8 mouse cellular contexts compared by ENCODE assay signal in genomic region chr16:33830512-33831105, GRCm38 (mm10). TPM values are rescaled to one million over a fixed set of nuclear protein-coding genes. Genes with fewer than 3 reads are reported as not detected.
A peak's percentile ranks its signal among the peaks of the same experiment; 100 is the strongest.
DNase-seq lines count a peak whose midpoint lies in the region; ATAC-seq and TF ChIP-seq lines count a peak whose summit lies in the region.

No protein-coding gene starts in this region.

- no peak for TF ChIP-seq POLR2A in thymus, adult 2 months (IDR thresholded peaks at IDR 0.05; ENCODE audit: control insufficient read depth, extremely low read depth, insufficient read depth, low read length, poor library complexity)

- no peaks in the 10 kb centered on the region for H3K9me3 ChIP-seq in liver, embryonic 12.5 days (replicated peaks)
- no peaks in the 10 kb centered on the region for H3K9me3 ChIP-seq in stomach, postnatal 0 days (ENCODE audit: control insufficient read depth, low read length)

- 19% methylated on average over 18 of the region's 18 CpGs for WGBS in thymus, adult 2 months
- 6% methylated on average over 18 of the region's 18 CpGs for WGBS in liver, embryonic 12.5 days (ENCODE audit: insufficient replicate concordance)
- 9% methylated on average over 18 of the region's 18 CpGs for WGBS in stomach, postnatal 0 days

- H3K9ac ChIP-seq in liver, embryonic 12.5 days, result peak overlapping the region; percentile 59
- H3K9ac ChIP-seq in stomach, postnatal 0 days (ENCODE audit: low read length), result peak overlapping the region; percentile 88

- no peak for DNase-seq in cerebellum, postnatal 10 days
- DNase-seq in thymus, adult 2 months, result no peak
- no peak for DNase-seq in thymus, adult 18-20 months
- no peak for DNase-seq in stomach, postnatal 0 days (ENCODE audit: low spot score)
- no peak for DNase-seq in layer of hippocampus, adult 9-10 months (ENCODE audit: low spot score)
- DNase-seq in frontal cortex, postnatal 25 days (ENCODE audit: low spot score in 2 of 2), result no peak

- TF ChIP-seq EP300 in stomach, postnatal 0 days (optimal IDR thresholded peaks at IDR 0.05), result no peak

- no peaks in the 10 kb centered on the region for H3K36me3 ChIP-seq in thymus, adult 2 months (ENCODE audit: control insufficient read depth, insufficient read depth, low read length)
- H3K36me3 ChIP-seq in liver, embryonic 12.5 days, result no peaks in the 10 kb centered on the region
- no peaks in the 10 kb centered on the region for H3K36me3 ChIP-seq in stomach, postnatal 0 days (ENCODE audit: control insufficient read depth, insufficient read depth, low read length)

- H3K4me2 ChIP-seq in liver, embryonic 12.5 days, result peak overlapping the region; percentile 78
- H3K4me2 ChIP-seq in stomach, postnatal 0 days (replicated peaks; ENCODE audit: low read depth), result peak overlapping the region; percentile 84

- TF ChIP-seq CTCF in thymus, adult 2 months (IDR thresholded peaks at IDR 0.05; ENCODE audit: borderline replicate concordance, control insufficient read depth, extremely low read depth, insufficient read depth, low read length, poor library complexity), result no peak
- TF ChIP-seq CTCF in stomach, postnatal 0 days (IDR thresholded peaks at IDR 0.05; ENCODE audit: low read depth), result no peak

- H3K27ac ChIP-seq in thymus, adult 2 months (ENCODE audit: control insufficient read depth, insufficient read depth, low read length), result no peak overlapping the region
- 0 out of 2 replicates have a peak overlapping the region, but pooled peaks have one; percentile 26 for H3K27ac ChIP-seq in liver, embryonic 12.5 days
- H3K27ac ChIP-seq in stomach, postnatal 0 days (replicated peaks), result peak overlapping the region; percentile 89

- H3K4me3 ChIP-seq in thymus, adult 2 months (ENCODE audit: control insufficient read depth, insufficient read depth, low read length), result peak overlapping the region; percentile 55
- H3K4me3 ChIP-seq in liver, embryonic 12.5 days, result peak overlapping the region; percentile 65
- H3K4me3 ChIP-seq in stomach, postnatal 0 days (ENCODE audit: low read depth, low read length), result peak overlapping the region; percentile 88

- peaks cover 3% of the 10 kb centered on the region; the same call in 1 of the 2 replicates for H3K27me3 ChIP-seq in thymus, adult 2 months (ENCODE audit: control insufficient read depth, insufficient read depth, low read length)
- peaks cover 86% of the 10 kb centered on the region for H3K27me3 ChIP-seq in liver, embryonic 12.5 days (replicated peaks)
- no peaks in the 10 kb centered on the region for H3K27me3 ChIP-seq in stomach, postnatal 0 days (ENCODE audit: control insufficient read depth, insufficient read depth, low read length)

- ATAC-seq in cerebellum, adult (ENCODE audit: insufficient number of reproducible peaks, low FRiP score, low TSS enrichment), result 0 out of 2 replicates have a peak, but pooled peaks have one; percentile 5
- ATAC-seq in liver, embryonic 12.5 days, result no peak
- no peak for ATAC-seq in stomach, postnatal 0 days (ENCODE audit: low FRiP score, low TSS enrichment)

- peaks cover 25% of the 10 kb centered on the region for H3K4me1 ChIP-seq in thymus, adult 2 months (replicated peaks; ENCODE audit: control insufficient read depth, insufficient read depth, low read length)
- H3K4me1 ChIP-seq in liver, embryonic 12.5 days, result peaks cover 52% of the 10 kb centered on the region
- H3K4me1 ChIP-seq in stomach, postnatal 0 days (replicated peaks; ENCODE audit: control insufficient read depth, insufficient read depth), result peaks cover 8% of the 10 kb centered on the region

RNA-seq across cellular contexts. Expression of gene Itgb5, which starts 1.1 kb away (rescaled TPM):
- polyA plus RNA-seq in thymus, adult 2 months (2012; rRNA removed), result 20.1 and 28.3 TPM in 2 replicates
- polyA plus RNA-seq in liver, embryonic 12.5 days (2016; fragmentation: Nextera tagmentation; extraction: Ambion mirVana), result 20.0 and 22.2 TPM in 2 replicates
- 26.0 and 29.9 TPM in 2 replicates for polyA plus RNA-seq in stomach, postnatal 0 days (2015; fragmentation: Nextera tagmentation; extraction: Ambion mirVana)

RNA-seq across cellular contexts. Expression of gene Muc13, which starts 36.8 kb away (rescaled TPM):
- polyA plus RNA-seq in thymus, adult 2 months (2012; rRNA removed), result 5.0 and 5.5 TPM in 2 replicates
- 5.2 and 5.5 TPM in 2 replicates for polyA plus RNA-seq in liver, embryonic 12.5 days (2016; fragmentation: Nextera tagmentation; extraction: Ambion mirVana)
- polyA plus RNA-seq in stomach, postnatal 0 days (2015; fragmentation: Nextera tagmentation; extraction: Ambion mirVana), result 8.7 and 10.6 TPM in 2 replicates
